Mouse (Mus musculus) neural tube, embryonic 11.5 days (tissue): ENCODE data around the gene Plekha7. TPM values are rescaled to one million over a fixed set of nuclear protein-coding genes. Genes with fewer than 3 reads are reported as not detected.

Source experiments
- ATAC-seq: fragments of 200-750 bp; cut with Nextera tagmentation; 2 replicates; pipeline ENCODE4 v1.8.0; 2017; ENCODE audit warnings: moderate number of reproducible peaks, mild to moderate bottlenecking, moderate TSS enrichment, moderate library complexity; ENCODE audit not compliant: insufficient read depth, low FRiP score, low TSS enrichment
- DNase-seq: peaks from one replicate; pipeline ENCODE4 v3.0.0-alpha.2; 2015; ENCODE audit warnings: low spot score
- H3K27ac ChIP-seq: fragments of 300-500 bp; sonication (generic); 2 replicates; pipeline ENCODE4 v1.5.1; 2014; ENCODE audit warnings: low read depth, mild to moderate bottlenecking, low read length
- H3K27me3 ChIP-seq: fragments of 300-500 bp; sonication (generic); 2 replicates; pipeline ENCODE4 v1.6.1; 2014; ENCODE audit warnings: mild to moderate bottlenecking, low read length, mixed read lengths; ENCODE audit not compliant: control insufficient read depth, insufficient read depth
- H3K36me3 ChIP-seq: fragments of 300-500 bp; sonication (generic); 2 replicates; pipeline ENCODE4 v1.6.1; 2014; ENCODE audit warnings: mild to moderate bottlenecking, low read length, moderate library complexity, mixed read lengths; ENCODE audit not compliant: control insufficient read depth, insufficient read depth
- H3K4me1 ChIP-seq: fragments of 300-500 bp; sonication (generic); 2 replicates; pipeline ENCODE4 v1.6.1; 2014; ENCODE audit warnings: low read length, mixed read lengths; ENCODE audit not compliant: control insufficient read depth, insufficient read depth
- H3K4me2 ChIP-seq: fragments of 300-500 bp; sonication (generic); 2 replicates; pipeline ENCODE4 v1.6.1; 2014; ENCODE audit warnings: low read depth, mild to moderate bottlenecking, moderate library complexity
- H3K4me3 ChIP-seq: fragments of 300-500 bp; sonication (generic); 2 replicates; pipeline ENCODE4 v1.5.1; 2014; ENCODE audit warnings: low read depth, low read length
- H3K9ac ChIP-seq: fragments of 300-500 bp; sonication (generic); 2 replicates; pipeline ENCODE4 v1.6.1; 2014; ENCODE audit warnings: mild to moderate bottlenecking, low read length
- H3K9me3 ChIP-seq: fragments of 300-500 bp; sonication (generic); 2 replicates; pipeline ENCODE4 v1.6.1; 2016; ENCODE audit warnings: low read length; ENCODE audit not compliant: control insufficient read depth
- WGBS: fragments of 180-500 bp; shearing (Covaris S2); extraction: QIAGEN DNeasy Blood & Tissue Kit; methylation state at CpG from one replicate; pipeline ENCODE4 v1.1.7; 2014; 5-methylcytosine and 5-hydroxymethylcytosine counted together
- polyA plus RNA-seq: library from polyadenylated mRNA; unstranded; fragments of >200 nt; fragmentation: Nextera tagmentation; extraction: Ambion mirVana; gene quantifications from 2 replicates; pipeline ENCODE4 v1.2.1, GENCODE M21; 2014

Gene Plekha7
- polyA plus RNA-seq, 1 experiment from 2014 or later = 7.3 TPM

DNA sequence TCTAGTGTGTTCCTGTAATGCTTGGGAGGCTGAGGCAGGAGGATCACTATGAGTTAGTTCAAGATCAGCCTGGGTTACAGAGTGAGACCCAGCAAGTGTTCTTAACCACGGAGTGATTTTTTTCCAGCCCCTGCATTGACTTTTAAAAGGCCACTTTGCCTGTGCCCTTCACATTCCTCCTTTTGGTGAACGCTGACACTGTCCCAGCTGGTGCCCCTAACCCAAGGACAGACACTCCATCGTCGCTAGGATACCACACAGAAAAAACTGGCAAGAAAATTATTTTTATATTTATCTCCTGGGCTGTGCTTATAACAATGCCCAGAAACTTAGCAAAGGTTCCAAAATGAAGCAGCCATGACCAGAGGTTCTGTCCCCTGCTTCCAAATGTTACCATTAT lies 67.8 kb downstream of the Plekha7 start:
- no peaks in the 10 kb centered on the region for H3K36me3 ChIP-seq
- 86% methylated on average over 4 of the region's 4 CpGs for WGBS
- no peak overlapping the region for H3K27ac ChIP-seq
- peaks cover 7% of the 10 kb centered on the region for H3K27me3 ChIP-seq
- H3K9ac ChIP-seq = no peak overlapping the region
- ATAC-seq (no peak), DNase-seq (no peak)
- no peak overlapping the region for H3K4me3 ChIP-seq
- no peaks in the 10 kb centered on the region for H3K9me3 ChIP-seq
- peaks cover 12% of the 10 kb centered on the region for H3K4me1 ChIP-seq
- no peak overlapping the region for H3K4me2 ChIP-seq

DNA sequence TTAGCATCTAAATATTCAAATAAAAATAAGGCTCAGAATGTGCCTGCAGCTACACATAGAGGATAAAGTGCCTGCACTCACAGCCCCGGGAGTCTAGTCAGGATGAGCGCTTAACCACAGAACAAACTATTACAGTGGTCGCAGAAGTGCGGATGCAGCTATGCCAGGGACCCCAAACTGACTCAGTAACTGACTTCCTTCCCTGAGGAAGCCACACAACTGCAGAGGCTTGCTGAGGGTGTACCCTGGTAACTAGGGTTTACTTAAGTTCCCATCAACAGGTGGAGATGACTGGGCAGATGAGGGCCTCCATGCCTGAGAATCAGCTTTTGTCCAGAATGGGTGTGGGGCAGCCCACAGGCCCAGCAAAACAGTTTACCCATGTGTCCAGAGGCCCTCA lies 69.9 kb downstream of the Plekha7 start:
- Histone ChIP-seq H3K27ac (no peak overlapping the region), H3K36me3 (no peaks in the 10 kb centered on the region), H3K4me3 (no peak overlapping the region), H3K27me3 (peaks cover 7% of the 10 kb centered on the region), H3K4me2 (no peak overlapping the region), H3K4me1 (peaks cover 14% of the 10 kb centered on the region), H3K9ac (no peak overlapping the region), H3K9me3 (no peaks in the 10 kb centered on the region)
- DNase-seq (no peak), ATAC-seq (no peak)
- 77% methylated on average over 4 of the region's 4 CpGs for WGBS

DNA sequence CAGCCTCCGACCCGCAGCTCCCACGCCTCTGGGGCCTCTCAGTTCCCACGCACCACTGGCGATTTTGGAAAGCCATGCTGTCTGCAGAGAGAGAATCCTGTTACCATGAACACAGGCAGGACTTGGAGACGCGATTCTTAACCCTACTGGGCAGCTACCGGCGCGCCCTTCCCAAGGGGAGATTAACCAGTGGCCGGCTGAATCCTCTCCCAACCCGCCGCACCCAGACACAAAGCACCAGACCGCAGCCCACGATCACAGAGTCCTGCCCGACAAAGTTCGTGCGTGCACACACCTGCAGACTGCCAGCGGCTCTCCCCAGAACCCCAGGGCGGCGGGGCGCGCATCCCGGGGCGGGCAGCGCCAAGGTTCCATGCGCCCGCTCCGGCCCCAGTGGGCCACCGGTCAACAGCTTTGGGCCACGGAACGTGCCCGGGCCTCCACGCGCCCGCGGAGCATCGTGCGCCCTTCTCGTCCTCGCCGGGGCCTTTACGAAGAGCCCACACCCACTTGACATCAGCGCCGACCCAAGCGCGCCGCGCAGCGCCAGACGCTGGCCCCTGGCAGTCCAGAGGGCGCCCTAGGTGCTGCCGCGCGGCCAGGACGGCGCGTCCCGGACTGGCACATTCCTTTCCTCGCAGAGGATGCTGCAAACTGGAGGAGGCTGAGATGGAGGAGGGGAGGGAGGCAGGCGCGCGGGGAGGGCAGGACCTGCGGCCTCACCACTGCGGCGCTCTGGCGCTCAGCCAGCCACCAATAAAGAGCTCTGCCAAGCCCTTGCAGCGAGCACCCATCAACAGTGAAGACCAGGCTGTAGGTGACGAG lies 70.8 kb downstream of the Plekha7 start:
- Histone ChIP-seq H3K9ac (peak overlapping the region; percentile 50), H3K4me2 (peak overlapping the region; percentile 65), H3K9me3 (no peaks in the 10 kb centered on the region), H3K36me3 (no peaks in the 10 kb centered on the region), H3K27me3 (peaks cover 7% of the 10 kb centered on the region), H3K4me1 (peaks cover 14% of the 10 kb centered on the region), H3K4me3 (peak overlapping the region; percentile 40), H3K27ac (no peak overlapping the region)
- ATAC-seq = no peak
- 1% methylated on average over 67 of the region's 69 CpGs for WGBS
- peak; percentile 41 for DNase-seq

DNA sequence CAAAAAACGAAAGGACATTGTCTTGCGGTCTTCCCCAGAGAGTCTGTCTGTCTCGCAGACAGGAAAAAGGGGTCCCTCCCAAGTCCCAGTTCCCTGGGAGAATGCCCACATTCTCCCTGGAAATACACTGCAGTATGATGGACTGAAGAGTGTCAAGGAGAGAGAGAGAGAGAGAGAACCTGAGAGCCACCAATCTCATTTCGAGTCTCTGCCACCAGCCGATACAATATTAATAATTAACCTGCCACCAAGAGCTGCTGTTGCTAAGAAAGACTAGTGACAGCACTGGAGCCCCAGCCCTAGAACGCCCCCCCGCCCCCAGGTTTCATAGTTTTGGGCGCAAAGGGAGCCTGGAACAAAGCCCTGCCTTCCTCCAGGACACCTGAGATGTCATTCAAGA lies 71.6 kb downstream of the Plekha7 start:
- Histone ChIP-seq H3K9ac (no peak overlapping the region), H3K27me3 (peaks cover 7% of the 10 kb centered on the region), H3K27ac (no peak overlapping the region), H3K9me3 (no peaks in the 10 kb centered on the region), H3K36me3 (no peaks in the 10 kb centered on the region), H3K4me1 (peaks cover 14% of the 10 kb centered on the region), H3K4me2 (peak overlapping the region; percentile 65), H3K4me3 (no peak overlapping the region)
- no peak for ATAC-seq
- DNase-seq = no peak
- 54% methylated on average over 8 of the region's 8 CpGs for WGBS

DNA sequence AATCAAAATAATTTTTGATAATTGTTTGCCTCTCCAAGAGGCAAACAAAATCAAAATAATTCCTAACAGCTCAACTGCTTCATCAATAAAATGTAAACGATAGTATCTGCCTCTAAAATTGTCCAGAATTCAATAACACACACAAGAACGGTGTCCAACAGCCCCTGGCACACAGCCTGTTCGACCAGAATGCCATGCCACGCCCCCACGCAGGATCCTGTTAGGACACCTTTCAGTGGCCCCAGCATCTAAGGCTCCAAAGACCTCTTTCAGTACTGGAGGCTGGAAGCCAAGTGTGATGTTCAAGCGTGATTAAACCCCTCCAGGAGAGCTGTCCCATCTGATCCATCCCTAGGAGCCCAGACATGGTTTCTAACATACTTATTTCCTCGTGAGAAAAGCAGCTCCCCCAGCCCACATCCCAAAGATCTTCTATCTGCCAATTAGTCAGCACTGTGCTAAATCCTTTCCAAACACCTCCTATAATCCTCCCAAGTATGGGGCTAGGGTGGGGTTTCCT lies 73.8 kb downstream of the Plekha7 start:
- Histone ChIP-seq H3K27me3 (peaks cover 7% of the 10 kb centered on the region), H3K27ac (no peak overlapping the region), H3K4me2 (no peak overlapping the region), H3K4me1 (peaks cover 14% of the 10 kb centered on the region), H3K4me3 (no peak overlapping the region), H3K36me3 (no peaks in the 10 kb centered on the region), H3K9ac (no peak overlapping the region), H3K9me3 (no peaks in the 10 kb centered on the region)
- 85% methylated on average over 7 of the region's 7 CpGs for WGBS
- DNase-seq (no peak), ATAC-seq (no peak)

DNA sequence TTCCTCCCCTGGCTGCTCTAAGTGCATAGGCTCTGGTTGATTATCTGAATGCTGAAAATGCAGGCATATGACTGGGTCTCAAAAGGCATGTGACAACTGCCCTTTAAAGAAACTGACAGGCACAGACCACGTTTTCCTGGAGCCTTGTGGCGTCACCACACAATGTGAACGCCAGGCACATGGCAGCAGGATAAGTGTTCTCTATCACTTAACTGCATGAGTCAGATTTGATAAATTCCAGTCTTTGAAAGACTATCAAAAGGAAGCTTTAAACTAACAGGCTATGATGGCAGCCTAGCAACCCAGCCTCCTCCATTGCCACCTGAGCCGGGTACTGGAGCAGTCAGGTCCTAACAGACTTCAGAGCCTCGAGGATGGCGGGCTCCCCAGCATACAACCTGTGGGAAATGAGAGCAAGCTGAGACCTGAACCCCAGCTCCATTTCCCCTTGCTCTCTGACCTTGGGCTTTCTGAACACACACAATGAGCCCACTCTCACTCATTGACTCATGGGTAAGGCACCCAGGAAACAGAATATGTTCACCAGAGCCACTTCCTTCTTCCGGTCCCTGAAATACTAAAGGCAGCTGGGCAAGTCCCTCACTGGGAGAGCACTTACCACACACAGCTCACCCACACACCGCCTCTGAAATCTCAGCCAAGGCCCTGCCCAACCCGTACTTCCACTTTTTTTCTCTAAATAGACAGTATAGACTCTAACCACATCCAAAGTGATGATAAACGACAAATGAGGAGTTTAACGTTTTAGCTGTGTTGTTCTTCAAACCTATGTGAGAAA lies 77.2 kb downstream of the Plekha7 start:
- no peaks in the 10 kb centered on the region for H3K9me3 ChIP-seq
- no peak for DNase-seq
- H3K27me3 ChIP-seq = no peaks in the 10 kb centered on the region
- no peaks in the 10 kb centered on the region for H3K36me3 ChIP-seq
- no peak overlapping the region for H3K9ac ChIP-seq
- ATAC-seq = no peak
- H3K4me3 ChIP-seq = no peak overlapping the region
- H3K27ac ChIP-seq = no peak overlapping the region
- no peak overlapping the region for H3K4me2 ChIP-seq
- WGBS = 84% methylated on average over 11 of the region's 11 CpGs
- H3K4me1 ChIP-seq = peaks cover 4% of the 10 kb centered on the region; the same call in 1 of the 2 replicates

DNA sequence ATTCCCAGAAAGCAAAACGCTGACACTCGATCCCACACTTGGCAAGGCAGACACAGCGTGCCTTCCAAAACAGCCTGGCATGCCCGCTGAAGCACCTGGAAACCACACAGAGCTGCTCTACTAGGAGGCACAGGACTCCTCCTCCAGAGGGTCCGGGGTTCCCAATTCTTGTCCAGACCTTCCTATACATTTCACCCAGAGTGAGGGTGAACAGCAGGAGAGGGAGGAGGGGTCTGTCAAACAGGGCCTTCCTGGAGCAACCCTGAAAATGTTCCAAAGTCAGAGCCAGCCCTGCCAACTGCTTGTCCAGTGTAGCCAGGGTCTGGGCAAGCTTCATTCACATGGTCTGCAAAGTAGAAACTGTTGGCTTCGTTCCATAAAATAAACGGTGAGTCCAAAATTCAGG lies 81.3 kb downstream of the Plekha7 start:
- 91% methylated on average over 7 of the region's 7 CpGs for WGBS
- Histone ChIP-seq H3K9ac (no peak overlapping the region), H3K36me3 (no peaks in the 10 kb centered on the region), H3K4me3 (no peak overlapping the region), H3K27ac (no peak overlapping the region), H3K9me3 (no peaks in the 10 kb centered on the region), H3K4me2 (no peak overlapping the region), H3K4me1 (peaks cover 5% of the 10 kb centered on the region), H3K27me3 (no peaks in the 10 kb centered on the region)
- no peak for DNase-seq
- no peak for ATAC-seq

DNA sequence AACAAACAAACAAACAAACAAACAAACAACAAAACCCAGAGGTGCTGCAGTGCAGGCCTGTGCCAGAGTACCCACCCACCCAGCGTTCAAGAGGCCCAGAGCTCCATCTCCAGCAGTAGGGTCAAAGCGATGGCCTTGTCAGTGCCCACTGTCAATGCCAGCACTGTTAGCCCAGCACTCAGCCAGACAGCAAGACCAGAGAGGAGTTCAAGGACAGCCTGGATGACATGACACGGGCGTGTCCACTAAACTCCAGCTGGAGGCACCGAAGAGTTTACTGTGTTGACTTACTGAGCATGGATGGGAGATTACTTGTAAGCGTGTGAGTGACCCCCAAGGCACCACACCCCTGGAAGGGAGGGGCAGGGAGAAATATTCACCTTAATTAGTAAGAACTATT lies 81.9 kb downstream of the Plekha7 start:
- ATAC-seq (no peak), DNase-seq (no peak)
- Histone ChIP-seq H3K4me3 (no peak overlapping the region), H3K4me1 (peaks cover 8% of the 10 kb centered on the region), H3K9me3 (no peaks in the 10 kb centered on the region), H3K27ac (no peak overlapping the region), H3K4me2 (no peak overlapping the region), H3K36me3 (no peaks in the 10 kb centered on the region), H3K27me3 (no peaks in the 10 kb centered on the region), H3K9ac (no peak overlapping the region)
- WGBS = 95% methylated on average over 6 of the region's 6 CpGs
